Mouse (Mus musculus) midbrain, embryonic 13.5 days (tissue): ENCODE data around the gene Sucla2. TPM values are rescaled to one million over a fixed set of nuclear protein-coding genes. Genes with fewer than 3 reads are reported as not detected.

Experiments
- ATAC-seq: fragments of 200-750 bp; cut with Nextera tagmentation; 2 replicates; pipeline ENCODE4 v1.8.0; 2017; ENCODE audit warnings: mild to moderate bottlenecking, moderate TSS enrichment, moderate library complexity
- H3K27ac ChIP-seq: fragments of 300-500 bp; sonication (generic); 2 replicates; pipeline ENCODE4 v1.5.1; 2015; ENCODE audit warnings: inconsistent platforms, mild to moderate bottlenecking, moderate library complexity
- H3K27me3 ChIP-seq: fragments of 300-500 bp; sonication (generic); 2 replicates; pipeline ENCODE4 v1.6.1; 2015; ENCODE audit warnings: mild to moderate bottlenecking, inconsistent platforms
- H3K36me3 ChIP-seq: fragments of 300-500 bp; sonication (generic); 2 replicates; pipeline ENCODE4 v1.6.1; 2015; ENCODE audit warnings: mild to moderate bottlenecking, inconsistent platforms
- H3K4me1 ChIP-seq: fragments of 300-500 bp; sonication (generic); replicated peaks from 2 replicates; pipeline ENCODE4 v1.6.1; 2015; ENCODE audit warnings: inconsistent platforms
- H3K4me2 ChIP-seq: fragments of 300-500 bp; sonication (generic); replicated peaks from 2 replicates; pipeline ENCODE4 v1.6.1; 2015; ENCODE audit warnings: moderate library complexity, mild to moderate bottlenecking, inconsistent platforms
- H3K4me3 ChIP-seq: fragments of 300-500 bp; sonication (generic); replicated peaks from 2 replicates; pipeline ENCODE4 v1.5.1; 2015; ENCODE audit warnings: mild to moderate bottlenecking, inconsistent platforms
- H3K9ac ChIP-seq: fragments of 300-500 bp; sonication (generic); replicated peaks from 2 replicates; pipeline ENCODE4 v1.6.1; 2015; ENCODE audit warnings: mild to moderate bottlenecking, inconsistent platforms
- H3K9me3 ChIP-seq: fragments of 300-500 bp; sonication (generic); 2 replicates; pipeline ENCODE4 v1.6.1; 2016; ENCODE audit warnings: mild to moderate bottlenecking, inconsistent platforms
- WGBS: fragments of 180-500 bp; shearing (Covaris S2); methylation state at CpG from one replicate; pipeline ENCODE4 v1.1.7; 2015; 5-methylcytosine and 5-hydroxymethylcytosine counted together
- polyA plus RNA-seq: library from polyadenylated mRNA; unstranded; fragments of >200 nt; fragmentation: Nextera tagmentation; extraction: Ambion mirVana; gene quantifications from 2 replicates; pipeline ENCODE4 v1.2.1, GENCODE M21; 2015

Gene Sucla2
- 108 and 111 TPM in 2 replicates for polyA plus RNA-seq

- peaks cover 6% of the 10 kb centered on the region; the same call in 1 of the 2 replicates for H3K4me1 ChIP-seq
- H3K9me3 ChIP-seq, result no peaks in the 10 kb centered on the region
- peak within 1 kb of the TSS; percentile 90 for H3K27ac ChIP-seq
- WGBS, result under 1% methylated on average over 38 of the region's 41 CpGs
- H3K27me3 ChIP-seq, result peaks cover 6% of the 10 kb centered on the region; the same call in 1 of the 2 replicates
- ATAC-seq, result peak; percentile 100
- peak within 1 kb of the TSS; percentile 60 for H3K9ac ChIP-seq
- peak within 1 kb of the TSS; percentile 47 for H3K4me3 ChIP-seq
- no peaks in the 10 kb centered on the region for H3K36me3 ChIP-seq
- peak within 1 kb of the TSS; percentile 33 for H3K4me2 ChIP-seq
Observed at GRCm38 (mm10) chr14:73524766-73525448, at the start of gene Sucla2. Gene Sucla2, plus strand, starts transcription at chr14:73525319.

DNA sequence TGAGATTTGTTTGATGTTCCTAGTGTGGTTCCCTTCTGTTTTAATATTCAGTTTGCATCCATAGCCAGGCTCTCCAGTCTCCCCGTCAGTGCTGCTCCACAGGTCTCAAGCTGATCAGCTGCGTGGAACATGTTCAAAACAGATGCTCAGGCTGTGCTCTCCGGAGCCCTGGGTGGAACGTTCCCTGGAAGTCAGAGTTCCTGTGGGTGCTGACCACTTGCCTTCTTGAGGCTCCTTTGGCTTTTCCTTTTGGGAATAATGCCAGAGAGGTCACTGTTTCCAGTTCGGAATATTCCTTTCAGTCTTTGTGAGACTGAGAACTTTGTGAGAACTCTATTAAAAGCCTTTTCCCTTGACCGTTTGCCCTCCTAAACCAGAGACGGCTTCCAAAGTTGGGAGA, 49.6 kb upstream of the Sucla2 start:
- H3K4me3 ChIP-seq, result no peak overlapping the region
- no peak for ATAC-seq
- no peak overlapping the region for H3K9ac ChIP-seq
- H3K9me3 ChIP-seq, result no peaks in the 10 kb centered on the region
- WGBS, result 79% methylated on average over 7 of the region's 7 CpGs
- H3K4me2 ChIP-seq, result no peak overlapping the region
- no peaks in the 10 kb centered on the region for H3K36me3 ChIP-seq
- no peak overlapping the region for H3K27ac ChIP-seq
- H3K27me3 ChIP-seq, result no peaks in the 10 kb centered on the region
- peaks cover 21% of the 10 kb centered on the region; the same call in 1 of the 2 replicates for H3K4me1 ChIP-seq

DNA sequence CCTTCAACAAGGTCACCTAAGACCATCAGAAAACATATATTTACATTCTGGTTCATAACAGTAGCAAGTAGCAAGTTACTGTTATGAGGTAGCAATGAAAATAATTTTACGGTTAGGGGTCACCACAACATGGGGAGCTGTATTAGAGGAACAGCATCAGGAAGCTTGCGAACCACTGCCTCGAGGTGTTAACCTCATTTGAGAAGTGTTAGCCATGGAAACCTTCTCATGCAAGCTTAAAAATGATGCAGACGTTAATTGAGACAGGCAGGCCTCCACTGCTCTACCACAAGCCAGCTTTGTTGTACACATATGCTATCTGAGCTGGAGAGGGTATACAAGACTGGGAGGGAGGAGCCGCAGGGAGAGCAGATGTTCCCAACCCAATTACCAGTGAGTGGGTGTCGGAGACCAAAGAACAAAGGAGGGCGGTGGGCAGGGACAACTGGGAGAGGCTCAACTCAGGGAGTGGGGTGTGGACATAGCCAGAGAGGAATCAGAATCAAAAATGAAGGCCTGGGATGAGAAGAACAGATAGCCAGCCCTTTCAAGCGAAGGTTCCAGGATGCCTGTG, 48.7 kb upstream of the Sucla2 start:
- Histone ChIP-seq H3K4me1 (peaks cover 21% of the 10 kb centered on the region; the same call in 1 of the 2 replicates), H3K9ac (no peak overlapping the region), H3K36me3 (no peaks in the 10 kb centered on the region), H3K4me2 (no peak overlapping the region), H3K27ac (no peak overlapping the region), H3K27me3 (no peaks in the 10 kb centered on the region), H3K9me3 (no peaks in the 10 kb centered on the region), H3K4me3 (no peak overlapping the region)
- ATAC-seq, result peak; percentile 77
- 64% methylated on average over 8 of the region's 8 CpGs for whole genome bisulfite sequencing

GRCm38 (mm10) chr14:73477077-73477476, 48.0 kb upstream of the Sucla2 start:
- H3K4me3 ChIP-seq, result no peak overlapping the region
- H3K36me3 ChIP-seq, result no peaks in the 10 kb centered on the region
- 92% methylated on average over 10 of the region's 10 CpGs for WGBS
- no peaks in the 10 kb centered on the region for H3K27me3 ChIP-seq
- peaks cover 21% of the 10 kb centered on the region; the same call in 1 of the 2 replicates for H3K4me1 ChIP-seq
- H3K9me3 ChIP-seq, result no peaks in the 10 kb centered on the region
- H3K4me2 ChIP-seq, result no peak overlapping the region
- no peak overlapping the region for H3K9ac ChIP-seq
- H3K27ac ChIP-seq, result no peak overlapping the region
- ATAC-seq, result no peak

- no peak overlapping the region for H3K27ac ChIP-seq
- ATAC-seq, result no peak
- no peaks in the 10 kb centered on the region for H3K9me3 ChIP-seq
- no peaks in the 10 kb centered on the region for H3K27me3 ChIP-seq
- H3K36me3 ChIP-seq, result no peaks in the 10 kb centered on the region
- H3K9ac ChIP-seq, result no peak overlapping the region
- no peak overlapping the region for H3K4me2 ChIP-seq
- 89% methylated on average over 3 of the region's 3 CpGs for WGBS
- H3K4me3 ChIP-seq, result no peak overlapping the region
- peaks cover 12% of the 10 kb centered on the region; the same call in 1 of the 2 replicates for H3K4me1 ChIP-seq
Observed at GRCm38 (mm10) chr14:73478321-73478720, 46.8 kb upstream of the Sucla2 start.

GRCm38 (mm10) chr14:73479771-73480170, 45.3 kb upstream of the Sucla2 start:
- 0 out of 2 replicates have a peak, but pooled peaks cover 6% of the 10 kb centered on the region for H3K4me1 ChIP-seq
- H3K4me2 ChIP-seq, result no peak overlapping the region

DNA sequence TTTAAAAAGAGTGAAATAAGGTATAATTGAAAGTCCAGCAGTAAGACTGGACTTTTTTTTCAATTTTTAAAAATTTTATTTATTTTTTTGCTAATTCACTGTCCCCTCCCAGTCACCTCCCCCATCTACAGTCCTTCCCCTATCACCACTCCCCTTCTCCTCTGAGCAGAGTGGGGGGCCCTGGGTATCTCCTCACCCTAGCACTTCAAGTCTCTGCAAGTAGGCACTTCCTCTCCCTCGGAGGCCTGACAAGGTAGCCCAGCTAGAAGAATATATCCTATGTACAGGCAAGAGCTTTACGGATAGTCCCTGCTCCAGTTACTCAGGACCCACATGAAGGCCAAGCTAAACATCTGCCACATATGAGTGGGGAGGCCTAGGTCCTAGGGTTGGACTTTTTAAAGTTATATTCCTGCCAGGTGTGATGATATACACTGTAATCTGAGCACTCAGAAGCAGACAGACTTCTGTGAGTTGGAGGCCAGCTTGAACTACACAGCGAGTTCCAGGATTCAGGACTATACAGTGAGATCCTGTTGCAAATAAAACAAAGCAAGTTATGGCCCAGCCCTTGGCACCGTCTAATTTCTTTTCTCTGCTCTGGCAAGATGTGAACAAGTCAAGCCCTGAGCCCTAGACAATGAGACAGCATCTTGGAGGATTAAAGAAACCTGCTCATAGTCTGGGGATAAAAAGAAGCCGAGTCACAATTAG, 41.4 kb upstream of the Sucla2 start:
- WGBS, result 80% methylated on average over 5 of the region's 5 CpGs
- Histone ChIP-seq H3K4me3 (no peak overlapping the region), H3K4me1 (0 out of 2 replicates have a peak, but pooled peaks cover 3% of the 10 kb centered on the region), H3K4me2 (no peak overlapping the region), H3K27ac (no peak overlapping the region), H3K9me3 (no peaks in the 10 kb centered on the region), H3K9ac (no peak overlapping the region), H3K27me3 (no peaks in the 10 kb centered on the region), H3K36me3 (no peaks in the 10 kb centered on the region)
- ATAC-seq, result no peak

More at GRCm38 (mm10) chr14:73479771-73480170, 45.3 kb upstream of the Sucla2 start:
- 0% methylated on average over 1 of the region's 1 CpGs for WGBS
- no peak overlapping the region for H3K4me3 ChIP-seq
- ATAC-seq, result no peak
- no peak overlapping the region for H3K27ac ChIP-seq
- H3K36me3 ChIP-seq, result no peaks in the 10 kb centered on the region
- H3K9ac ChIP-seq, result no peak overlapping the region
- no peaks in the 10 kb centered on the region for H3K9me3 ChIP-seq
- H3K27me3 ChIP-seq, result no peaks in the 10 kb centered on the region

DNA sequence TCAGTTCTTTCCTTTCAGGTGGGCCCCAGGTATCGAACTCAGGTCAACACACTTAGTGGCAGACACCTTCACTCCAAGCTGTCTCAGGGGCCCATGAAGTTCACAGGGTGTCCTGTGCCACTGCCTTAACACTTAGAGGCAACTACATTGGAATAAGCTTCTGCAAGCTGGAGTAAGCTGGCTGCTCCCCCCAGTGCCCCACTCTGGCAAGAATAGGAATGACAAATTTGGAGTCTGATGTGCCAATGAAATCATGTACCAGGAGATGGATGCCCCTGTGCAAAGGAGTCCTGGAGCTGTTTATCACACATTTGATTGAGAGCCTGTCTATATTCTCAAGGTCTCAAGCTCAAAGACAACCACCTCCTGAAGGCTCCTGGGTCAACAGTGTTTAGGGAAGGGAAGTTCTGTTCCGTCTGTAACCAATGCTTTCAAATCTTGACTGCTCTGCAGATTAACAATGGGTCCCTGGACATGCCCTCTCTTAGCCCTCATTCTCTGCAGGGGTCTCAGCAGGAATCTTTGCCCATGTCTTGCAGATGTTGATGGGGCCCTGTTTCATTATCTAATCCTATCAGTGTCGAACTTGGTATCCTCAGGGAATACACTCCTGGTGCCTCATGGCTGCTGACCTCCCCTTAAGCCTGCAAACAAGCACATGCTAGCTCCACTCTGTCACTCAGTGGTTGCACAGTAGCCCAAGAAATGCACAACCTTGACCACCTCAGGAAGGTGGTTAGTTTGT, 40.6 kb upstream of the Sucla2 start:
- no peak overlapping the region for H3K9ac ChIP-seq
- WGBS, result 49% methylated on average over 3 of the region's 3 CpGs
- ATAC-seq, result no peak
- no peaks in the 10 kb centered on the region for H3K9me3 ChIP-seq
- H3K4me1 ChIP-seq, result 0 out of 2 replicates have a peak, but pooled peaks cover 2% of the 10 kb centered on the region
- no peak overlapping the region for H3K4me2 ChIP-seq
- no peak overlapping the region for H3K27ac ChIP-seq
- H3K27me3 ChIP-seq, result no peaks in the 10 kb centered on the region
- no peaks in the 10 kb centered on the region for H3K36me3 ChIP-seq
- H3K4me3 ChIP-seq, result no peak overlapping the region

- WGBS, result 81% methylated on average over 5 of the region's 5 CpGs
- Histone ChIP-seq H3K4me2 (no peak overlapping the region), H3K9me3 (0 out of 2 replicates have a peak, but pooled peaks cover 4% of the 10 kb centered on the region), H3K9ac (no peak overlapping the region), H3K4me1 (no peaks in the 10 kb centered on the region), H3K27me3 (no peaks in the 10 kb centered on the region), H3K27ac (no peak overlapping the region), H3K4me3 (no peak overlapping the region), H3K36me3 (no peaks in the 10 kb centered on the region)
- no peak for ATAC-seq
Observed at GRCm38 (mm10) chr14:73486641-73487040, 38.5 kb upstream of the Sucla2 start.

DNA sequence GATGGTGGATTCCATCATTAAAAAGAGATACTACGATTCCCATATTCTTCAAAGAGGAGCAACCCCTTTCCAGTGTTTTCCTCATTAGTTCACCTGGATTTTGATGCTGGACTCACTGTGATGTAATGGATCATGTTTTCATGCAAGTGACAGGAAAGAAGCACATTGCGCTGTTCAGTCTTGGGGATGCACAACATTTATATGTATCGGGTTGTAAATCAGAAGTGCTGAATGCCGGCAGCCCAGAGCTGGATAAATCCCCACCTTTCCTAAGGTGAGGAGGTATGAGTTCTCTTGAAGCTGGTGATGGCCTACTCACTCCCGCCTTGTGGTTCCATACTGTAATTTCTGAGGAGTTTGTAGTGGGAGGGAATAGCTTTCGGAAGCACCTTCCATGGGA, 31.8 kb upstream of the Sucla2 start:
- no peak for ATAC-seq
- Histone ChIP-seq H3K4me1 (no peaks in the 10 kb centered on the region), H3K36me3 (no peaks in the 10 kb centered on the region), H3K4me2 (no peak overlapping the region), H3K4me3 (no peak overlapping the region), H3K9me3 (0 out of 2 replicates have a peak, but pooled peaks cover 4% of the 10 kb centered on the region), H3K9ac (no peak overlapping the region), H3K27me3 (no peaks in the 10 kb centered on the region), H3K27ac (no peak overlapping the region)
- 95% methylated on average over 6 of the region's 6 CpGs for WGBS

DNA sequence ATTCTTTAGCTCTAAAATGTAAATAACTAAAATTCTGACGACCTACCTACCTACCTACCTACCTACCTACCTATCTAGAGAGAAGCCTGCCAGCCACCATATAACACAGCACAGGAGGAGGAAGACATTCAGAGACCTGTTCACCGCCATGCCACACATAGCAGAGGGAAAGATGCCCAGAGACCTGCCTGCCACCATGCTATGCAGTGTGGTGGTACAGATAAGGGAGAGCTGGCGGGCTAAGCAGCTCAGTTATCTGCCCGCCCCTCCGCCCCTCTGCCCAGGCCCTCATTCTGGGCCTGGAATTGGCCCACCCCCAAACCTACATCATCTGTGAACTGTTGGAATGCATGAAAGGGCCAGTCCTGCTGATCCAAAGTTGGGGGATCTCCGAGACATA, 31.0 kb upstream of the Sucla2 start:
- no peak overlapping the region for H3K4me3 ChIP-seq
- no peaks in the 10 kb centered on the region for H3K36me3 ChIP-seq
- H3K27ac ChIP-seq, result no peak overlapping the region
- H3K9me3 ChIP-seq, result 0 out of 2 replicates have a peak, but pooled peaks cover 4% of the 10 kb centered on the region
- no peaks in the 10 kb centered on the region for H3K4me1 ChIP-seq
- WGBS, result 78% methylated on average over 6 of the region's 6 CpGs
- H3K9ac ChIP-seq, result no peak overlapping the region
- H3K27me3 ChIP-seq, result no peaks in the 10 kb centered on the region
- H3K4me2 ChIP-seq, result no peak overlapping the region
- no peak for ATAC-seq
